ENCODE assay signal across 12 mouse cellular contexts in genomic region chr7:75613240-75613639, GRCm38 (mm10).
DNase-seq lines count a peak whose midpoint lies in the region; ATAC-seq lines count a peak whose summit lies in the region.
"Had no signal": no experiment of that assay in that cellular context is flagged by ENCODE, and none has a peak within 500 bp of the region (broad histone marks: within the 10 kb centered on the region; RNA-seq: fewer than 3 reads in every experiment).

No protein-coding gene starts in this region.

- peaks cover 79% of the 10 kb centered on the region for H3K4me1 ChIP-seq in megakaryocyte, embryonic 14.5 days
- H3K4me1 ChIP-seq: midbrain, embryonic 13.5 days had no signal

- no peaks in the 10 kb centered on the region for H3K27me3 ChIP-seq in megakaryocyte, embryonic 14.5 days (replicated peaks)
- H3K27me3 ChIP-seq: midbrain, embryonic 13.5 days had no signal

- peaks cover 88% of the 10 kb centered on the region for H3K36me3 ChIP-seq in megakaryocyte, embryonic 14.5 days (replicated peaks; ENCODE audit: low read length)

- DNase-seq in heart, adult 11 months = peak; percentile 86
- no peak for DNase-seq in heart, postnatal 14 days
- peak; percentile 76 for DNase-seq in induced T-regulatory cell, adult 2 months (ENCODE audit: low read depth)
- no peak for DNase-seq in urinary bladder, postnatal 10 days (ENCODE audit: low spot score)
- DNase-seq in urinary bladder, postnatal 25 days (ENCODE audit: low spot score) = no peak
- no peak for DNase-seq in kidney, postnatal 10 days
- DNase-seq: forebrain, postnatal 0 days; kidney, adult 9 months had no signal

- no peak for ATAC-seq in megakaryocyte, adult 5-6 weeks (ENCODE audit: poor library complexity, severe bottlenecking)
- ATAC-seq: forebrain, postnatal 0 days; midbrain, embryonic 13.5 days had no signal

- intact Hi-C loops in heart, postnatal 14 days (cut with DNase I) = loop anchor here (2.0 to 5.0 kb wide), 4 partner anchors 26 to 216 kb away; partner anchors contain the start of gene Akap13

- H3K4me3 ChIP-seq in megakaryocyte, embryonic 14.5 days (replicated peaks) = peak overlapping the region; percentile 80
- H3K4me3 ChIP-seq: midbrain, embryonic 13.5 days had no signal

- no peaks in the 10 kb centered on the region for H3K9me3 ChIP-seq in megakaryocyte, embryonic 14.5 days
- H3K9me3 ChIP-seq: embryonic facial prominence, embryonic 10.5 days; midbrain, embryonic 13.5 days had no signal

Comparison
In these comparisons a context has a peak if more than half of its experiments do, and no peak if none do; other contexts are left out.
1. DNase-seq: peak in heart, adult 11 months (single experiment) and induced T-regulatory cell, adult 2 months (single experiment); none in heart, postnatal 14 days (0 of 2), urinary bladder, postnatal 10 days (single experiment), urinary bladder, postnatal 25 days (single experiment) and kidney, postnatal 10 days (single experiment).